Mouse (Mus musculus) kidney, embryonic 16.5 days (tissue): Measurements from ENCODE around the gene Dennd2d. TPM values are rescaled to one million over a fixed set of nuclear protein-coding genes. Genes with fewer than 3 reads are reported as not detected.

Source experiments
- ATAC-seq: fragments of 200-750 bp; cut with Nextera tagmentation; 2 replicates; pipeline ENCODE4 v1.8.0; 2017; ENCODE audit warnings: moderate TSS enrichment; ENCODE audit not compliant: low FRiP score, low TSS enrichment
- H3K27ac ChIP-seq: fragments of 300-500 bp; sonication (generic); 2 replicates; pipeline ENCODE4 v1.5.1; 2014; ENCODE audit warnings: low read length
- H3K27me3 ChIP-seq: fragments of 300-500 bp; sonication (generic); 2 replicates; pipeline ENCODE4 v1.6.1; 2014; ENCODE audit warnings: low read length, control low read depth, mixed read lengths; ENCODE audit not compliant: insufficient read depth
- H3K36me3 ChIP-seq: fragments of 300-500 bp; sonication (generic); 2 replicates; pipeline ENCODE4 v1.6.1; 2014; ENCODE audit warnings: low read length, control low read depth, mixed read lengths; ENCODE audit not compliant: insufficient read depth
- H3K4me1 ChIP-seq: fragments of 300-500 bp; sonication (generic); 2 replicates; pipeline ENCODE4 v1.6.1; 2014; ENCODE audit warnings: low read length, control low read depth, mixed read lengths; ENCODE audit not compliant: insufficient read depth
- H3K4me2 ChIP-seq: fragments of 300-500 bp; sonication (generic); replicated peaks from 2 replicates; pipeline ENCODE4 v1.6.1; 2014; ENCODE audit warnings: low read depth, low read length
- H3K4me3 ChIP-seq: fragments of 300-500 bp; sonication (generic); 2 replicates; pipeline ENCODE4 v1.5.1; 2014; ENCODE audit warnings: mild to moderate bottlenecking, low read length
- H3K9ac ChIP-seq: fragments of 300-500 bp; sonication (generic); replicated peaks from 2 replicates; pipeline ENCODE4 v1.6.1; 2014; ENCODE audit warnings: low read length
- H3K9me3 ChIP-seq: fragments of 300-500 bp; sonication (generic); 2 replicates; pipeline ENCODE4 v1.6.1; 2016; ENCODE audit warnings: low read length, control low read depth
- WGBS: fragments of 180-500 bp; shearing (Covaris S2); extraction: QIAGEN DNeasy Blood & Tissue Kit; methylation state at CpG from one replicate; pipeline ENCODE4 v1.1.7; 2014; 5-methylcytosine and 5-hydroxymethylcytosine counted together
- polyA plus RNA-seq: library from polyadenylated mRNA; unstranded; fragments of >200 nt; fragmentation: Nextera tagmentation; extraction: Ambion mirVana; gene quantifications from 2 replicates; pipeline ENCODE4 v1.2.1, GENCODE M21; 2015

Gene Dennd2d
- 8.1 and 8.7 TPM in 2 replicates for polyA plus RNA-seq

DNA sequence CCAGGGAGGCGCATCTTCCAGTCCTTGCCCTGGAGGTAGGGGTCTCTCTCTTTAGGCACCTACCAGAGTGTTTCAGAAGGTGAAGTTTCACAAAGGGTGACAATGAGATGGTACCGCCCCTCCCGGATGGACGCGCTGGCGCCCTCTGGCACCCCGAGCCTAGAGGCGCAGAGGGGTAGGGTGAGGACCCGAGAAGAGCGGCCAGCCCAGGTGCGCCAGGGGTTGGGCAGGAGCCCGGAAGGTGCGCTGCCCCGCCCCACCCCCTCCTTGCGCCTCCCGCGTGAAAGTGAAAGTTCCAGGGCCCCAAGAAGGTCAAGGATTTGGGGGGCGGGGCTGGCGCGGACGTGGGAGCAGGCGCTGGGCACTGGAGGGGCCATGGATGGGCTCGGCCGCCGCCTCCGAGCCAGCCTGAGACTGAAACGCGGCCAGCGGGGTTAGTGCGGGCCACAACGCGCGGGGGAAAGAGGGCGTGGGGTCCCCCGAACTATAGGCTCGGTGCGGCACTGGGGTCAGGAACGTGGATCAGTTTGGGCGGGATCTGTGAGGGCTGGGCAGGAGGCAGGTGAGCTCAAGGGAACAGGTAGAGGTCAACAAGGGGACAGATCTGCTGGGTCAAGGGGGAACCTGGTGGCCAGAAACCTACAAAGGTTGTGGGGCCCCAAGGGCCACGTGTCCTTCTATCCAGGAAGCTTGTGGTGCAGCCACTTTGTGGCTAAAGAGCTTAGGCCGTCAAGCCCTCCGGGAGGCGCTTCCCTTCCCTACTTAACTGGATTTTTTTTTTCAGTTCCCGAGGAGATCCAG, at the start of gene Dennd2d:
Gene Dennd2d (plus strand): TSS at position 125 of the 801 bp plus-strand sequence.
- peak within 1 kb of the TSS; percentile 92 for H3K4me2 ChIP-seq
- ATAC-seq = peak; percentile 91
- H3K9me3 ChIP-seq = no peaks in the 10 kb centered on the region
- 3% methylated on average over 44 of the region's 44 CpGs for WGBS
- H3K36me3 ChIP-seq = no peaks in the 10 kb centered on the region
- H3K27ac ChIP-seq = no peak within 1 kb of the TSS
- peaks cover 3% of the 10 kb centered on the region; the same call in 1 of the 2 replicates for H3K4me1 ChIP-seq
- H3K9ac ChIP-seq = peak within 1 kb of the TSS; percentile 78
- H3K27me3 ChIP-seq = peaks cover 5% of the 10 kb centered on the region; the same call in 1 of the 2 replicates
- peak within 1 kb of the TSS; percentile 70 for H3K4me3 ChIP-seq

DNA sequence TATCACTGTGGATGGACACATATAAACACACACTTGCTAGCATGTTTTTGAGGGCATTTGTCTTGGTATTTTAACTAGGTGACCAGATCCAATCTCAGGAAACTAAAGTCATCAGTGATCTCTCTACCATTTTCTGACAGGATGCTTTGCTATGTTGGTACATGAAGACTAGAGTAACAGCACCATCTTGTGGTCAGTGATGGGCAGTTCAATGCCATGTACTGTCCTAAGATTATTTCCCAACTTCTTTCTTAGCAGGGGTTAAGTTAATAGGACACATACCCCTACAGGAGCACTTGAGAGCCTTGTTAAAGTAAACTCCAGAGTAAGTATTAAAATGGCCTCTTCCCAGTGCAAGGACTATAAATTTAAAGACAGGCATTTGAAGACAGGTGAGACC, 33.6 kb upstream of the Dennd2d start:
- no peaks in the 10 kb centered on the region for H3K27me3 ChIP-seq
- no peak overlapping the region for H3K9ac ChIP-seq
- no peaks in the 10 kb centered on the region for H3K4me1 ChIP-seq
- H3K4me2 ChIP-seq = no peak overlapping the region
- no peaks in the 10 kb centered on the region for H3K9me3 ChIP-seq
- H3K27ac ChIP-seq = no peak overlapping the region
- no peak overlapping the region for H3K4me3 ChIP-seq
- no peaks in the 10 kb centered on the region for H3K36me3 ChIP-seq
- peak; percentile 73; the same call in 1 of the 2 replicates for ATAC-seq

DNA sequence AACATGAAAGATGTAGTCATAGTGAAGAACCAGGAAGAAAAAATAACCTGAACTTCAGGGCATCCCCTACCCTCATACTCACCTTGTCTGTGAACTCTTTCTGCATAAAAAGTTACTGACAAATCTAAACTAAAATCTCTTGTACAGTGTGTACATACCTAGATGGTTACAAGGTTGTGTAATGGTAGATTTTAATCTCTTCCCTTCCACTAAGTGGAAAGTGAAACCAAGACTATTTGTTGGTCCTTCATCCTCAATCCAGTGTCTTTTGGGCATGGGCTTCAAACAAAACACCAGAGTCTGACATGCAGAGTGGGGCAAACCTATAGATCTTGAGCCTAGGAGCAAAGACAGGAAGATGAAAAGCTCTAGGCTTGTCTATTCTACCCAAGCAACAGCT, 33.2 kb upstream of the Dennd2d start:
- H3K4me1 ChIP-seq = no peaks in the 10 kb centered on the region
- ATAC-seq = no peak
- H3K4me2 ChIP-seq = no peak overlapping the region
- H3K9me3 ChIP-seq = no peaks in the 10 kb centered on the region
- H3K27ac ChIP-seq = no peak overlapping the region
- H3K9ac ChIP-seq = no peak overlapping the region
- no peaks in the 10 kb centered on the region for H3K27me3 ChIP-seq
- no peaks in the 10 kb centered on the region for H3K36me3 ChIP-seq
- no peak overlapping the region for H3K4me3 ChIP-seq

DNA sequence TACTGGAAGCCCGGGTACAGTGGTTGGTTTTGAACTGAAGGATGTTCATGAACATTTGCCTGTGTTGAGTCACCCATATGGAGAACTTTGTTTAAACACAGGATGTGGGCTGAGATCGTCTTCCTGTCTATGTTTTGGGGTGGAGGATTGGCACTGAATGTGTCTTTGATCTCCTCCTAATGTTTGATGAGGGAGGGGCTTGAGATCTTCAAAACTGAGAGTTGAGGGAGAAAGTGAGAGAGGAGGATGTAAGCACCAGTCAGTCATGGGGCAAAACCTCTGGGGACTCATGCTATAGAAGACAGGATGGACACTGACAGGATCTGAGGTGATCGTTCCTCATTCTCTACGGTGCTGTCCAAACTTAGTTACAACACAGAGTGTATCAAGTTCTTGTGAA, 32.6 kb upstream of the Dennd2d start:
- no peak for ATAC-seq
- Histone ChIP-seq H3K27me3 (no peaks in the 10 kb centered on the region), H3K4me3 (no peak overlapping the region), H3K4me1 (no peaks in the 10 kb centered on the region), H3K36me3 (no peaks in the 10 kb centered on the region), H3K4me2 (no peak overlapping the region), H3K27ac (no peak overlapping the region), H3K9ac (no peak overlapping the region), H3K9me3 (no peaks in the 10 kb centered on the region)
- 77% methylated on average over 4 of the region's 4 CpGs for WGBS

DNA sequence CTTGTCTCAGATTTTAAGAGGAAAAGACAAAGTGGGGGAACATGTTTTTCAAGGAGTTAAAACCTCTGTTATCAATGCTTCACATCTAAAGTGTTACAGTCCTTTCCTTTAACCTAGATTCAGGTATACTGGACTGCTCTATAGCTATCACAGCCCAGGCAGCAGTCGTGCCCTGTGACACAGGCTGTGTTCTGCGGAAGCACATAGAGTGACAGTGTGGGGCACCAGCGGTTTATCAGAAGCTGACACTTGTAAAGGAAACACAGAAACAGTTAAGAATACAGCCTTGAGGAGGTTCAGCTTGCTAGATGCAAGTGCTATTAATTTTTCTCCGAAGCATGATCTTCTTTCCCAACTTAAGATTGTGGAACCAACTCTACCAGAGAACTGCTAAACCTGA, 29.6 kb upstream of the Dennd2d start:
- no peak overlapping the region for H3K4me2 ChIP-seq
- H3K9me3 ChIP-seq = no peaks in the 10 kb centered on the region
- no peak overlapping the region for H3K9ac ChIP-seq
- H3K4me1 ChIP-seq = no peaks in the 10 kb centered on the region
- WGBS = 64% methylated on average over 4 of the region's 4 CpGs
- H3K4me3 ChIP-seq = no peak overlapping the region
- H3K27me3 ChIP-seq = no peaks in the 10 kb centered on the region
- ATAC-seq = no peak
- H3K27ac ChIP-seq = no peak overlapping the region
- H3K36me3 ChIP-seq = no peaks in the 10 kb centered on the region

DNA sequence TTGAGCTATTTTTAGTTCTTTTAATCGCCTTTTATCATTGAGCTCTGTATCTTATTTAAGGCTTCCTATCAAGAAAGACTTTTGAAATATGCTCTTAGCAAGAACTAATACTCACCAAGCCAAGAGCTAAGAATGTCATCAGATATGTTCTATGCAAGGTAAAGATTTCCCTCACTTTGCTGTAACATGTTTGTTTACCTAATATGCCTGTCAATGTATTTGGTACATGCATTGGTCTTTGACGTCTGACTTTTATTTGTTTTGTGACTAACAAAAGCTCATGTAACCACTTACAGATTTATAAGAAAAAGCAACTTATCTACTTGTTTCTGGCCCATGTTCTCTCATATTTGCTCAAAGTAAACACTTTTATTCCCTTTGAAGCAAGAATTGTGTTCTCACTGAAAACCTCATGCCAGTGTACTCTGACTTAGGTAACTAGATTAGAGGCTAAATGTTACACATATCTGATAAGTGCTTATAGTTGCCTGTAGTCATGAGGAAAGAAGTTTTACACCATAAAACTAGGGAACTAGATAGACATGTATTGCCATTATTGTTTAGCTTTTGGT, 24.8 kb upstream of the Dennd2d start:
- Histone ChIP-seq H3K27me3 (no peaks in the 10 kb centered on the region), H3K4me1 (no peaks in the 10 kb centered on the region), H3K9ac (no peak overlapping the region), H3K36me3 (no peaks in the 10 kb centered on the region), H3K27ac (no peak overlapping the region), H3K9me3 (no peaks in the 10 kb centered on the region), H3K4me3 (no peak overlapping the region), H3K4me2 (no peak overlapping the region)
- ATAC-seq = no peak
- WGBS = 76% methylated on average over 2 of the region's 2 CpGs

DNA sequence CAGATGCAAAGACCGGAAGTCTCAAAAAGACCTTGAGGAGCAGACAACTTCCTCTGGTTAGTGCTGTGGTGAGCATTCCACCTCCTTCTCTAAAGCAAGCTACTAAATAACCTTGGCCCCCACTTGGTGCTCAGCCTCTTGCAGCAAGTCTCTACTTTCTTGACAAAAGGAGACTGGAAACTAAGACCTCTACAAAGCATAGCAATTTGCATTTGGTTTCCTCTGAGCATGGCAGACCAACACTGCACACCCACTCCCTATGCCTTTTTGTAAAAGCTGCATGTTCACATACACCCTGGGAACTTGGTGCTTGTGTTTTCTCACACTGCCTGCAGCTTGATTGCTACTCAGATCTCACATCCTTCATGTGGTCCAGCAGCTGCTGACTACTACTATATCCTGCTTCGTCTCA, 20.1 kb upstream of the Dennd2d start:
- Histone ChIP-seq H3K27ac (no peak overlapping the region), H3K36me3 (no peaks in the 10 kb centered on the region), H3K9me3 (no peaks in the 10 kb centered on the region), H3K9ac (no peak overlapping the region), H3K4me1 (no peaks in the 10 kb centered on the region), H3K4me3 (no peak overlapping the region), H3K4me2 (no peak overlapping the region), H3K27me3 (no peaks in the 10 kb centered on the region)
- no peak for ATAC-seq
- 97% methylated on average over 2 of the region's 2 CpGs for WGBS

DNA sequence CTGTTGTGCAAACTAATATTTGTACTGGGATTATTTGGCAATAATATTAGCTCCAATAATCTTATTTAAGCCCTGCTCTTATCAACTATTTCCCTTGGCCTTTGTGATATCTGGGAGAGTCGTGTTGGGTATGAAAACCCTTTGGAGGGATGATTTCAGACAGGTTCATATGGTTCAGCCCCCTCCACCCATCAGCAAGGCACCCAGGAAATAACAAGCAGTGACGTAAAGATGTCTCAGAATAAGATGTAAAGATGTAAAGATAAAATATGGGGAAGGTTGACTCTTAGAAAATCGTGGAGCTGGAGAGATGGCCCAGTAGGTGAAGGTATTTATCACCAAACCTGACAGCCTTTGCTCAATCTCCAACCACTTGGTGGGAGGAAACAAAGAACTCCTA, 19.7 kb upstream of the Dennd2d start:
- no peak overlapping the region for H3K4me2 ChIP-seq
- 71% methylated on average over 3 of the region's 3 CpGs for WGBS

DNA sequence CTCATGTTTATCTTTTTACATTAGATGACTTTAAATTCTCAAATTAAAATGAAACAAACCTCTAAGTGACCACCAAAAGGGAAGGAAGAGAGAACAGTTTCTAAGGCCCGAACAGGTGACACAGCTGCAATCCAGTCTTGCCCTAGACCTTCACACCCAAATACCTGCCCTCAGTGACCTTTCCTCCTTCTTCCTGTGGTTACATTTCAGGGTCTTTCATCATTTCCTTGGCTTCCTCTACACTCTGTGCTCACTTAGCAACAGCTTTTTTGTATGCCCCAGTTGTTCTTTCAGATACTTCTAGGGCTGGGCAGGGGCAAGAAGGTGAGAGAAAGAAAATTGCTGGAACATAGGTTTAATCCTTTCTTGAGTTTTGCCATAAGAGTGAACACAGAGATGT, 17.5 kb upstream of the Dennd2d start:
- no peaks in the 10 kb centered on the region for H3K36me3 ChIP-seq
- whole genome bisulfite sequencing = 76% methylated on average over 1 of the region's 1 CpGs

More for the DNA sequence above, 19.7 kb upstream of the Dennd2d start:
- H3K27ac ChIP-seq = no peak overlapping the region
- no peaks in the 10 kb centered on the region for H3K4me1 ChIP-seq
- H3K36me3 ChIP-seq = no peaks in the 10 kb centered on the region
- H3K4me3 ChIP-seq = no peak overlapping the region
- H3K9ac ChIP-seq = no peak overlapping the region
- ATAC-seq = no peak
- H3K27me3 ChIP-seq = no peaks in the 10 kb centered on the region
- H3K9me3 ChIP-seq = no peaks in the 10 kb centered on the region

DNA sequence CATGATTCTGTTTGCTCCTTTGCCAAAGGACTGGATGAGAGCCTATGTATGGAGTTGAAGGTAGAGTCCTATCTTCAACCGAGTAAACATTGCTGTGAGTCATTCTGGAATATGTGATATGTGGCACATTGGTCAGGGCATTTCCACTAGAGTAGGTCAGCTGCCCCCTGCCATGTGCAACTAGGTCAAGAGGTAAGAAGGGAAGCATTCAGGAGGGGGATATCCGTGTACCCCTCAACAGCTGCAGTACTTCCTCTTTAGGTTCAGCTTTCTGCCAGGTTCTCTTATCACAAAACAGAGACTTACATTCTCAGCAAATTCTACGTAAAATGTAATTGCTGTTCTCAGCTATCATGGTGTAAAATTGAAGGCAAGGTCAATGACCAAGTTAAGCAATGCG, 8.0 kb upstream of the Dennd2d start:
- H3K9ac ChIP-seq = no peak overlapping the region
- 75% methylated on average over 4 of the region's 4 CpGs for WGBS
- no peak overlapping the region for H3K4me2 ChIP-seq
- no peaks in the 10 kb centered on the region for H3K4me1 ChIP-seq
- no peaks in the 10 kb centered on the region for H3K27me3 ChIP-seq
- no peaks in the 10 kb centered on the region for H3K9me3 ChIP-seq
- no peak overlapping the region for H3K4me3 ChIP-seq
- no peak for ATAC-seq
- no peak overlapping the region for H3K27ac ChIP-seq
- H3K36me3 ChIP-seq = no peaks in the 10 kb centered on the region

More for the DNA sequence above, 17.5 kb upstream of the Dennd2d start:
- no peaks in the 10 kb centered on the region for H3K9me3 ChIP-seq
- H3K4me2 ChIP-seq = no peak overlapping the region
- no peaks in the 10 kb centered on the region for H3K27me3 ChIP-seq
- no peak for ATAC-seq
- no peak overlapping the region for H3K4me3 ChIP-seq
- H3K27ac ChIP-seq = no peak overlapping the region
- H3K4me1 ChIP-seq = no peaks in the 10 kb centered on the region
- H3K9ac ChIP-seq = no peak overlapping the region
